Mouse (Mus musculus): Measurements from ENCODE around the gene Arhgap6. TPM values are rescaled to one million over a fixed set of nuclear protein-coding genes. Genes with fewer than 3 reads are reported as not detected.

Gene Arhgap6
- polyA plus RNA-seq, 2 experiments: 1.2 to 2.3 TPM

- no peaks in the 10 kb centered on the region for H3K4me1 ChIP-seq (replicated peaks; ENCODE audit: control insufficient read depth in 2 of 2, insufficient read depth in 2 of 2, low read length in 1 of 2)
- H3K27me3 ChIP-seq (ENCODE audit: control insufficient read depth, insufficient read depth, low read length): no peaks in the 10 kb centered on the region
- 49% methylated on average over 4 of the region's 4 CpGs for WGBS (ENCODE audit: insufficient replicate concordance)
- no peak overlapping the region for H3K4me3 ChIP-seq (ENCODE audit: insufficient read depth in 1 of 2, low read depth in 2 of 2, low read length in 2 of 2)
- H3K4me2 ChIP-seq (ENCODE audit: low read depth): no peak overlapping the region
- no peak for TF ChIP-seq CTCF (IDR thresholded peaks at IDR 0.05; ENCODE audit: low read depth)
- H3K27ac ChIP-seq: no peak overlapping the region
- DNase-seq (ENCODE audit: low read depth in 3 of 3, low spot score in 3 of 3) (no peak), ATAC-seq (ENCODE audit: insufficient read depth) (no peak)
- H3K36me3 ChIP-seq (replicated peaks; ENCODE audit: control insufficient read depth, insufficient read depth, low read depth): no peaks in the 10 kb centered on the region
- H3K9me3 ChIP-seq (ENCODE audit: control insufficient read depth, low read length): no peaks in the 10 kb centered on the region
- no peak overlapping the region for H3K9ac ChIP-seq (replicated peaks)
Observed at GRCm38 (mm10) chrX:168943217-168943616, 148.3 kb downstream of the Arhgap6 start.

- no peaks in the 10 kb centered on the region for H3K9me3 ChIP-seq (ENCODE audit: control insufficient read depth, low read length)
- no peak for ATAC-seq (ENCODE audit: insufficient read depth)
- H3K27me3 ChIP-seq (ENCODE audit: control insufficient read depth, insufficient read depth, low read length): no peaks in the 10 kb centered on the region
- no peak for DNase-seq (ENCODE audit: low read depth in 3 of 3, low spot score in 3 of 3)
- H3K9ac ChIP-seq (replicated peaks): no peak overlapping the region
- H3K4me1 ChIP-seq (replicated peaks; ENCODE audit: control insufficient read depth in 2 of 2, insufficient read depth in 2 of 2, low read length in 1 of 2): no peaks in the 10 kb centered on the region
- no peaks in the 10 kb centered on the region for H3K36me3 ChIP-seq (replicated peaks; ENCODE audit: control insufficient read depth, insufficient read depth, low read depth)
- no peak overlapping the region for H3K4me3 ChIP-seq (ENCODE audit: insufficient read depth in 1 of 2, low read depth in 2 of 2, low read length in 2 of 2)
- 63% methylated on average over 1 of the region's 1 CpGs for WGBS (ENCODE audit: insufficient replicate concordance)
- no peak overlapping the region for H3K27ac ChIP-seq
- no peak for TF ChIP-seq CTCF (IDR thresholded peaks at IDR 0.05; ENCODE audit: low read depth)
- TF ChIP-seq EP300 (IDR thresholded peaks at IDR 0.05; ENCODE audit: low read depth): no peak
- no peak overlapping the region for H3K4me2 ChIP-seq (ENCODE audit: low read depth)
Observed at GRCm38 (mm10) chrX:168975444-168975843, 180.5 kb downstream of the Arhgap6 start.

GRCm38 (mm10) chrX:168977776-168978175, 182.9 kb downstream of the Arhgap6 start:
- H3K4me2 ChIP-seq (ENCODE audit: low read depth): no peak overlapping the region
- ATAC-seq (ENCODE audit: insufficient read depth): no peak
- H3K4me1 ChIP-seq (replicated peaks; ENCODE audit: control insufficient read depth in 2 of 2, insufficient read depth in 2 of 2, low read length in 1 of 2): no peaks in the 10 kb centered on the region
- H3K9ac ChIP-seq (replicated peaks): no peak overlapping the region
- TF ChIP-seq EP300 (IDR thresholded peaks at IDR 0.05; ENCODE audit: low read depth): no peak
- TF ChIP-seq CTCF (IDR thresholded peaks at IDR 0.05; ENCODE audit: low read depth): no peak
- 57% methylated on average over 3 of the region's 3 CpGs for WGBS (ENCODE audit: insufficient replicate concordance)
- H3K27me3 ChIP-seq (ENCODE audit: control insufficient read depth, insufficient read depth, low read length): no peaks in the 10 kb centered on the region
- H3K9me3 ChIP-seq (ENCODE audit: control insufficient read depth, low read length): no peaks in the 10 kb centered on the region
- no peak for DNase-seq (ENCODE audit: low read depth in 3 of 3, low spot score in 3 of 3)
- no peak overlapping the region for H3K4me3 ChIP-seq (ENCODE audit: insufficient read depth in 1 of 2, low read depth in 2 of 2, low read length in 2 of 2)
- H3K27ac ChIP-seq: no peak overlapping the region
- H3K36me3 ChIP-seq (replicated peaks; ENCODE audit: control insufficient read depth, insufficient read depth, low read depth): no peaks in the 10 kb centered on the region

GRCm38 (mm10) chrX:168980370-168980769, 185.5 kb downstream of the Arhgap6 start:
- no peak for ATAC-seq (ENCODE audit: insufficient read depth)
- TF ChIP-seq EP300 (IDR thresholded peaks at IDR 0.05; ENCODE audit: low read depth): no peak
- no peak for TF ChIP-seq CTCF (IDR thresholded peaks at IDR 0.05; ENCODE audit: low read depth)

GRCm38 (mm10) chrX:169007066-169007465, 212.2 kb downstream of the Arhgap6 start:
- 24% methylated on average over 1 of the region's 1 CpGs for WGBS (ENCODE audit: insufficient replicate concordance)
- ATAC-seq (ENCODE audit: insufficient read depth): no peak
- H3K27me3 ChIP-seq (ENCODE audit: control insufficient read depth, insufficient read depth, low read length): no peaks in the 10 kb centered on the region

More at GRCm38 (mm10) chrX:168980370-168980769, 185.5 kb downstream of the Arhgap6 start:
- Histone ChIP-seq H3K4me3 (ENCODE audit: insufficient read depth in 1 of 2, low read depth in 2 of 2, low read length in 2 of 2) (no peak overlapping the region), H3K9me3 (ENCODE audit: control insufficient read depth, low read length) (no peaks in the 10 kb centered on the region), H3K36me3 (replicated peaks; ENCODE audit: control insufficient read depth, insufficient read depth, low read depth) (no peaks in the 10 kb centered on the region), H3K27ac (no peak overlapping the region), H3K9ac (replicated peaks) (no peak overlapping the region), H3K4me2 (ENCODE audit: low read depth) (no peak overlapping the region), H3K27me3 (ENCODE audit: control insufficient read depth, insufficient read depth, low read length) (no peaks in the 10 kb centered on the region), H3K4me1 (replicated peaks; ENCODE audit: control insufficient read depth in 2 of 2, insufficient read depth in 2 of 2, low read length in 1 of 2) (no peaks in the 10 kb centered on the region)
- no peak for DNase-seq (ENCODE audit: low read depth in 3 of 3, low spot score in 3 of 3)
- 35% methylated on average over 2 of the region's 2 CpGs for WGBS (ENCODE audit: insufficient replicate concordance)

More at GRCm38 (mm10) chrX:169007066-169007465, 212.2 kb downstream of the Arhgap6 start:
- no peak overlapping the region for H3K27ac ChIP-seq
- no peaks in the 10 kb centered on the region for H3K4me1 ChIP-seq (replicated peaks; ENCODE audit: control insufficient read depth in 2 of 2, insufficient read depth in 2 of 2, low read length in 1 of 2)
- no peak overlapping the region for H3K4me3 ChIP-seq (ENCODE audit: insufficient read depth in 1 of 2, low read depth in 2 of 2, low read length in 2 of 2)
- DNase-seq (ENCODE audit: low read depth in 3 of 3, low spot score in 3 of 3): no peak
- TF ChIP-seq CTCF (IDR thresholded peaks at IDR 0.05; ENCODE audit: low read depth) (no peak), EP300 (IDR thresholded peaks at IDR 0.05; ENCODE audit: low read depth) (no peak)
- H3K9me3 ChIP-seq (ENCODE audit: control insufficient read depth, low read length): no peaks in the 10 kb centered on the region
- no peak overlapping the region for H3K4me2 ChIP-seq (ENCODE audit: low read depth)
- no peak overlapping the region for H3K9ac ChIP-seq (replicated peaks)
- no peaks in the 10 kb centered on the region for H3K36me3 ChIP-seq (replicated peaks; ENCODE audit: control insufficient read depth, insufficient read depth, low read depth)

Measured in liver, embryonic 14.5 days (tissue).